Mouse (Mus musculus): ENCODE results near the gene Atg10. TPM values are rescaled to one million over a fixed set of nuclear protein-coding genes. Genes with fewer than 3 reads are reported as not detected.

Gene Atg10
- polyA plus RNA-seq, 1 experiment from 2014 or later: 21.5 TPM

DNA sequence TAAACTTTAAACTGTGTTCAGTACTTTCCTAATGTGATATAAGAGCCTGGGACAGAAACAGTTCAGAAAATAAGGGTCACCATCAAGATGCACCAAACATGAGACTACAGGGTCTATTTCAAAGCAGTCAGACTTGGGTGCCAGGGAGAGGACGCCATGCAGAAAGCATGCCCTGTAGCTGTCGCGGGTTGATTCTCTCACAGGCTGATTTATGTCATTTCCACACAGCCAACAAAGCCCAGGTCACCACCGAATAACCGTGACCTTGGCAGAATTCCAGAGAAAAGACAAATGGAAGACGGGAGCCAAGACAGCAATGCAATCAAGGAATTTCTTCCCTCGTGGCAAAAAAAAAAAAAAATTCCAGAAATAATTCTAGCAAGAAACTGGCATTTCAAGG is 94.7 kb downstream of the Atg10 start:
- in situ Hi-C loops (cut with MboI; ENCODE audit: low pct_unique_long_range_greater_than_20kb): no loop called here

DNA sequence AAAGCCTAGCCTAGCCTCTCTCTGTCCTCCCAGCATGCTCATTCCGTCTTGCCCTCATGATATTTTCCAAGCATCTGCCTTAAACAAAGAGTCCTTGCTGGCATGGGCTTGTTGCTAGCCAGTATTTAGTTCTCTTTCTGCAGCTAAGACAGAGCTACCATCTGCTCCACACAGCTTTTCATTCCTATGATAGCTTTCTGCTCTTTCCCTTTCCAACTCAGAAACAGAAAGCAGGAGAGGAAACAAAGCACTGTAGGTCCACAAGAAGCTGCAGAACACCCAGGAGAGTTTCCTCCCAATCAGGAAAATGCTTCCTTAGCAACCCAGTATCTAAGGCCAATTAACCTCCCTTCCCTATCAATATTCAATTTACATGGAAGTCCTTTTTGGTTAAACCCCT is 95.2 kb downstream of the Atg10 start:
- no peak for TF ChIP-seq CTCF (IDR thresholded peaks at IDR 0.05)
- ATAC-seq: no peak
- POLR2A ChIA-PET: no interaction called here
- in situ Hi-C loops (cut with MboI; ENCODE audit: low pct_unique_long_range_greater_than_20kb): no loop called here
- CTCF ChIA-PET: interaction anchor here (0.7 to 1.9 kb wide), 3 partner anchors 9 to 161 kb away, joined by 3 to 5 read pairs (median 4); no protein-coding TSS in a partner anchor
- DNase-seq (ENCODE audit: low read depth, low spot score): no peak
- no peaks in the 10 kb centered on the region for H3K27me3 ChIP-seq

More for the DNA sequence above, 94.7 kb downstream of the Atg10 start:
- DNase-seq (ENCODE audit: low read depth, low spot score) (peak; percentile 51), ATAC-seq (no peak)
- TF ChIP-seq CTCF (IDR thresholded peaks at IDR 0.05): no peak
- H3K27me3 ChIP-seq: no peaks in the 10 kb centered on the region
- CTCF ChIA-PET: interaction anchor here (0.7 to 1.9 kb wide), 2 partner anchors 10 to 161 kb away, joined by 3 to 5 read pairs; no protein-coding TSS in a partner anchor
- POLR2A ChIA-PET: no interaction called here

DNA sequence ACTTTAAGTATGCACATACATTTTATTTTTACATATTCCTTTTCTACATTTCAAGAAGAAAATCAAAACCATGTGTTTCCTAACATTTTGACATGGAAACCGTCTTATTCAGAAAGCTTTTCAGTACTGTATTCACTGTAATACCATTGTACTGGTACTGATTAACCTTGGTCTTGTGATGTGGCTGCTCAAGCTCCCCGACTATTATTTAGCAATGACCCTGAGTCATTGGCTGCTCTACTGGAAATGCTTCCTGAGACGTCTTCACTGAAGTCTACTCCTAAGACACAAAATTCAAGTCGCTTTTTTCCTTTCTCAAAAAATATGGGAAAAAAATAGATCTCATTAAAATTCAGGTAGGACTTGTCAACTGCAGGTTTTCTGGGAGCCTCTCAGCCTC is 105.6 kb downstream of the Atg10 start:
- peak; percentile 79 for ATAC-seq
- POLR2A ChIA-PET: interaction anchor here (1.0 kb wide), 1 partner anchor 25 kb away, joined by 3 read pairs; no protein-coding TSS in a partner anchor
- no peak for TF ChIP-seq CTCF (IDR thresholded peaks at IDR 0.05)

DNA sequence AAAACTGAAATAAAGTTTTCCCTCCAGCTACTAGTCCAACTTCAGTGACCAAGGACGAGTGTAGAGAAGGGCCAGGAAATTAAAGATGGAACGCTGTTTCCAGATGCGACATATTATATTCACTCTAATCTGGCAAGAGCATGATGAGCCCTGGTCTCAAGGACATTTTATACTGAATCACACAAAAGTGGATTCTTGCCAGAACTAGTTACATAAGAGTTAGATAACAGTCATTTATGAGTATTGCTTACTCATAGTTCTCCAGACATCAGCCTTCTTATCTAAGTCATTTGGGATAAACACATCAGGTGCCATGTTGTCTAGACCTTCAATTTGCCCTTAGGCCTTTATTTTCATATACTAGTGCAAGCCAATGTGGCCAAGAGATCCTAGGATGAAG is 108.9 kb downstream of the Atg10 start:
- ATAC-seq (no peak), DNase-seq (ENCODE audit: low read depth, low spot score) (no peak)
- H3K27me3 ChIP-seq: no peaks in the 10 kb centered on the region
- ChIA-PET CTCF (interaction anchor here (0.8 to 1.1 kb wide), 4 partner anchors 9 to 21 kb away, joined by 3 to 4 read pairs (median 3); no protein-coding TSS in a partner anchor), POLR2A (no interaction called here)
- no peak for TF ChIP-seq CTCF (IDR thresholded peaks at IDR 0.05)
- in situ Hi-C loops (cut with MboI; ENCODE audit: low pct_unique_long_range_greater_than_20kb): no loop called here

More for the DNA sequence above, 105.6 kb downstream of the Atg10 start:
- no peaks in the 10 kb centered on the region for H3K27me3 ChIP-seq
- in situ Hi-C loops (cut with MboI; ENCODE audit: low pct_unique_long_range_greater_than_20kb): no loop called here
- DNase-seq (ENCODE audit: low read depth, low spot score): peak; percentile 49
- CTCF ChIA-PET: interaction anchor here (1.1 kb wide), 1 partner anchor 13 kb away, joined by 3 read pairs; no protein-coding TSS in a partner anchor

DNA sequence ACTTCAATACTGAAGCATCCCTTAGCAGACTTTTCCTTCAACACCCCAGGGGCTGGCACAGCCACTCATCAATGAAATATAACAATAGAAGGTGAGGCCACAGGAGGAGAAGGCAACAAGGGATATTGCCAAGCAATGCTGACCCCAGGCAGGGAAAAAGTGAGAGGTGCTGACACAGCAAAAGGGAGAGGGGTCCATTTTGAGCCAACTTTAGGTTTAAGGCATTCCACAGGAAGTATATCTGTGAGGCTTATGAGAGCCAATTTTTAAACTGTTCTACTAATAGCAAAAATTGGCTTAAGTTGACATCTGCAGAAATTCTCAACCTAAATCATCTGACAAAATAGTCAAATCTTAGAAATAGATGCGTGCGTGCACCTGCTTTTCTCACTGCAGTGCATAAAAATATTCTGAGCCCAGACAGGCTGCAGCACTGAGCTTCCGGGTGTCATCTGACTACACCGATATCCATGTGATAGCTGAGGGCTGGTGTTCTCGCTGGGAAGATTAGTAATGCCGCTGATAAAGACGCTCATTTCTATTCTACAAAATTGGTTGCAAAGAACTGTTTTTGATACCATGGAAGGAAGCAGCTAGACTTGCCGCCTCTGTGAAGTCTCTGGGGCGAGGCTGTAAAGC is 116.3 kb downstream of the Atg10 start:
- H3K27me3 ChIP-seq: no peaks in the 10 kb centered on the region
- in situ Hi-C loops (cut with MboI; ENCODE audit: low pct_unique_long_range_greater_than_20kb): no loop called here
- no peak for DNase-seq (ENCODE audit: low read depth, low spot score)
- ChIA-PET POLR2A (no interaction called here), CTCF (interaction anchor here (1.1 kb wide), 1 partner anchor 13 kb away, joined by 5 read pairs; no protein-coding TSS in a partner anchor)
- ATAC-seq: no peak
- no peak for TF ChIP-seq CTCF (IDR thresholded peaks at IDR 0.05)

DNA sequence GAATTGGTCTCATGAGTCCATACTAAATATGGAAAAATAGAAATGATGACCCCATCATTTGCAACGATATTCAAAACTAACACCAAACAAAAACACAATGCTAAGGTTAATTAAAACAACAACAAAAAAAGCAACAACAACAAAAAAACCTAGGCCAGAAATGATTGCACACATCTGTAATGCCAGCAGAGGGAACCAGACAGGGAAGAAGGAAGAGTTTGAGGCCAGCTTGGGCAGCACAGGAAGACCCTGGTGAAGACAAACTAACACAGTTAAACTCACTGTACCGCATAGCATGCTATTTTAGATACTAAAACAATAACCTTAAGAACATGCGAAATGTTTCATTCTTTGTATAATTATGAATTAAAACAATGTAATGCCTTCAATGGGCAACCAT is 121.5 kb downstream of the Atg10 start:
- peak; percentile 47 for TF ChIP-seq CTCF (IDR thresholded peaks at IDR 0.05)
- H3K27me3 ChIP-seq: no peaks in the 10 kb centered on the region
- ATAC-seq (no peak), DNase-seq (ENCODE audit: low read depth, low spot score) (no peak)
- CTCF ChIA-PET: interaction anchor here (0.8 kb wide), 2 partner anchors 8 to 12 kb away, joined by 3 to 4 read pairs; no protein-coding TSS in a partner anchor
- in situ Hi-C loops (cut with MboI; ENCODE audit: low pct_unique_long_range_greater_than_20kb): no loop called here
- POLR2A ChIA-PET: no interaction called here

DNA sequence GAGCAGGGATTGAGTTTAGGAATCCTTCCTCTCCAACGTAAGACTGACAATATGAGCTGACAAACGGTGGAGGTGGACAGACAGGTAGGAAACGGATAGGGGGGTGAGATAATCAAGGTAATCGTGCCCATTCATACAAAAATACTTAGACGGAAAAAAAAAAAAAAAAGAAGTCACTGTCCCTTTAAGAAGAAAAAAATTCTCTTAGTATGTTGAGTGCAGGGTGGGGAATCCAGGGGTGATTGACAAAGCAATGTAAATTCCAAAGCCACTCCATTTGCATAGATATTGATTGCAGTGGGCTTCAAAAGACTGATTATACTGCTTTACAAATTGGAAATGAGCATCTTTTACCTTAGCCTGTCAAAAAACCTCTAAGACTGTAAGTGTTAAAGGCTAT is 123.4 kb downstream of the Atg10 start:
- DNase-seq (ENCODE audit: low read depth, low spot score) (no peak), ATAC-seq (no peak)
- TF ChIP-seq CTCF (IDR thresholded peaks at IDR 0.05): no peak
- no peaks in the 10 kb centered on the region for H3K27me3 ChIP-seq
- in situ Hi-C loops (cut with MboI; ENCODE audit: low pct_unique_long_range_greater_than_20kb): no loop called here
- CTCF ChIA-PET: no interaction called here
- POLR2A ChIA-PET: no interaction called here

DNA sequence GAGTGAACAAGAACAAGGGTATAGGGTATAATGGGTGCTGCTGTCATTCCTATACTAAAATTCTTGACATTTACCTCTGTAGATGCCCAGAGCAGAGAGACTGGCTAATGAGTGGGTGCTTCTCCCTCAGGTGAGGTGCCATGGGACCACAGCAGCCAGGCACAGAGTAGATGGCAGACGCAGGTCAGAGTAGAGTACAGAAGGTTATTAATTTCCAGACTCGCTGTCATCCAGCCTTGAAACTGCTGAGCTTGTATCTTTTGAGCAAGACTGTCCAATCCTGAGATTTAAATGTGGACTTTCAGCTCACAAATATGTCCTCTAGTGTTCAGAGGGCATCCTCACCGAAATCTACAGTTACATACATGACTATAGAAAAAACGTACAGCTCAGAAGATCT is 128.9 kb downstream of the Atg10 start:
- no peak for ATAC-seq
- no peak for TF ChIP-seq CTCF (IDR thresholded peaks at IDR 0.05)
- no peaks in the 10 kb centered on the region for H3K27me3 ChIP-seq
- CTCF ChIA-PET: interaction anchor here (1.0 to 2.3 kb wide), 5 partner anchors 8 to 127 kb away, joined by 3 to 14 read pairs (median 4); no protein-coding TSS in a partner anchor
- DNase-seq (ENCODE audit: low read depth, low spot score): no peak
- POLR2A ChIA-PET: no interaction called here
- in situ Hi-C loops (cut with MboI; ENCODE audit: low pct_unique_long_range_greater_than_20kb): loop anchor here (10.0 kb wide), 1 partner anchor 130 kb away; no protein-coding TSS in a partner anchor

DNA sequence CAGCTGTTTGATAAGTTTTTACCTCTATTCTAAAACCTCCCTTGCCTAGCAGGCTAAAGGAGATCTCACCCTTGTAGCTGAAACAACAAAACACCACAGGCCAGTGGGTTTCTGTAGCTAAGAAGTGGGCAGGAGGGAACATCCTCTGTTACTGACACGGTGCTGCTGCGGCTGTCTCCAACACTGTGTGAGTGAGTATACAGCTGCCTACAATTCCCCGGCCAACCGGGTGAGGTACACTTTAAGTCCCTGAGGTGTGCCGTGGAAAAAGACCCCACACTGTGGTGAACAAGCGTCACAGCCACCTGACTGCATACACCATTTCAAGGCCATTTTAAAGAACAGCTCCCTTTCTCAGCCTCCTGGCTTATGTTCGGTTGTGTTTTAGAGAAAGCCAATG is 129.6 kb downstream of the Atg10 start:
- POLR2A ChIA-PET: no interaction called here
- ATAC-seq (no peak), DNase-seq (ENCODE audit: low read depth, low spot score) (no peak)
- CTCF ChIA-PET: interaction anchor here (1.0 to 2.5 kb wide), 14 partner anchors 9 to 360 kb away, joined by 3 to 14 read pairs (median 4); no protein-coding TSS in a partner anchor
- no peak for TF ChIP-seq CTCF (IDR thresholded peaks at IDR 0.05)
- H3K27me3 ChIP-seq: no peaks in the 10 kb centered on the region
- in situ Hi-C loops (cut with MboI; ENCODE audit: low pct_unique_long_range_greater_than_20kb): loop anchor here (10.0 kb wide), 1 partner anchor 129 kb away; no protein-coding TSS in a partner anchor

DNA sequence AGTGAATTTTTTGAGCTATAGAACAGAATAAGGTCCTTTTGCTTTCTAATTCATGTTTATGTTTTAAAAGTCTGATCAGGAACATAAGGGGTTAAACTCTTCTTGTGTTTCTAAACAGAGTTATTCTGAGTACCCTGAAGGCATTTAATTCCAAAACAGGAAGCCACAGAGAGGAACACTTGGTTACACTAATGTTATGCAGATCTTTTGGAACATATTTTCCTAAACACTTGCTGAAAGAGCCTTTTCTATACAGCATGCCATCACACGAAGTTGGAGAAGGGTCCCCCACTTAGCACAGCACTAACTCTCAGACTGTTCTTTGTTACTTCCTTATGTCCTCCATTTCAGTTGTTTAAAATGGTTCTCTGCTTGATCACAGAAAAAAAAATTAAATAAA is 130.2 kb downstream of the Atg10 start:
- TF ChIP-seq CTCF (IDR thresholded peaks at IDR 0.05): no peak
- ChIA-PET CTCF (interaction anchor here (1.0 to 2.5 kb wide), 16 partner anchors 14 to 361 kb away, joined by 3 to 14 read pairs (median 4); no protein-coding TSS in a partner anchor), POLR2A (interaction anchor here (1.1 kb wide), 1 partner anchor 24 kb away, joined by 3 read pairs; no protein-coding TSS in a partner anchor)
- no peak for DNase-seq (ENCODE audit: low read depth, low spot score)
- ATAC-seq: peak; percentile 28
- H3K27me3 ChIP-seq: no peaks in the 10 kb centered on the region
- in situ Hi-C loops (cut with MboI; ENCODE audit: low pct_unique_long_range_greater_than_20kb): loop anchor here (10.0 kb wide), 1 partner anchor 129 kb away; no protein-coding TSS in a partner anchor

DNA sequence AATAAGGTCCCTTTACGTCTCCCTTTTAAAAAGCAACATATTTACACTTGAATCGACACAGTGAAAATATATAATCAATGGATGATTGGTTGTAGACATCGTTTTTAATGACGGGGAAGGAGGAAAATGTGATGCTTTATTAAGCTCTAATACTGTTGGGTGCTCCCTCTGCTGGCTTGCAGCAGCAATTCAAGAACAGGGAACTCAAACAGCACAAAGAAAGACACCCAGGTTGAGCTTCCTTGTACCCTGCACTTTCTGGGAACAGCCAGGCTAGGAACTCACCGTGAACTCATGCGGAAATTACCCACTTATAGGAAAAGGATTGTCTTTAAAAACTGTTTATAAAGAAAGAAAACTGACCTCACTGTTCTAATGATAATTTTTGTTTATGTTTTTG is 130.6 kb downstream of the Atg10 start:
- CTCF ChIA-PET: interaction anchor here (0.6 to 2.5 kb wide), 15 partner anchors 13 to 362 kb away, joined by 3 to 14 read pairs (median 4); no protein-coding TSS in a partner anchor
- peak; percentile 77 for ATAC-seq
- POLR2A ChIA-PET: interaction anchor here (1.1 kb wide), 1 partner anchor 25 kb away, joined by 3 read pairs; no protein-coding TSS in a partner anchor
- DNase-seq (ENCODE audit: low read depth, low spot score): no peak
- TF ChIP-seq CTCF (IDR thresholded peaks at IDR 0.05): peak; percentile 83
- in situ Hi-C loops (cut with MboI; ENCODE audit: low pct_unique_long_range_greater_than_20kb): loop anchor here (10.0 kb wide), 1 partner anchor 128 kb away; no protein-coding TSS in a partner anchor
- no peaks in the 10 kb centered on the region for H3K27me3 ChIP-seq

Data from Patski (cell line).